Mouse (Mus musculus) brain, embryonic 18.5 days (tissue): Measurements from ENCODE around the gene Timmdc1.
"Not testable (repeated sequence)": the region's sequence is repeated elsewhere in the genome, so short reads cannot be mapped to it uniquely, and the experiment has no call there.

Source experiments
- DNase-seq: peaks from one replicate; pipeline ENCODE4 v3.0.0-alpha.2; 2012; ENCODE audit warnings: low read depth, low spot score

Gene Timmdc1

DNA sequence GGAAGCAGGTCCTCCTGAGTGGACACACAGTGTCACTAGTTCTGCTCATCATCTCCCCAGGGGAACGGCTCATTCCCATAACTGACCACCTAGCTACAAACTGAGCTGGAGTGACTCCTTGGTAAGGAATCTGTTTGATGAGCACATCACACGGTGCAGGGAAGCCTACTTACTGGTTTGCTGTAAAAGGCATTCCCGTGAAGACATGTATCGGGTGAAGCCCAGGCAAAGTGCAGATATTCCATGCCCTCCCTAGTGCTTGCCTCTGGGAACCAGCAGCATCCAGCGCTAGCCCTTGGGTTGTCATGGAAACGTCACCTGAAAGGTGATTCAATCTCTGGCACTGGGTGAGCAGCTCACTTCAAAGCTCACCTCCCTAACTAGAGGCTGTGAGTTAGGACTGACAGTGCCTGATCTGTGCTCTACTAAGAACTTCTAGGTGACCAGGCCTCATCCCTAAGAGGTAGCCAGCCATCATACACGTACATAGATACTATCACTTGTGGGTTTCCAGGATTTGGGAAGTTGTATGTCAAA lies 25.8 kb downstream of the Timmdc1 start:
- no peak for DNase-seq

DNA sequence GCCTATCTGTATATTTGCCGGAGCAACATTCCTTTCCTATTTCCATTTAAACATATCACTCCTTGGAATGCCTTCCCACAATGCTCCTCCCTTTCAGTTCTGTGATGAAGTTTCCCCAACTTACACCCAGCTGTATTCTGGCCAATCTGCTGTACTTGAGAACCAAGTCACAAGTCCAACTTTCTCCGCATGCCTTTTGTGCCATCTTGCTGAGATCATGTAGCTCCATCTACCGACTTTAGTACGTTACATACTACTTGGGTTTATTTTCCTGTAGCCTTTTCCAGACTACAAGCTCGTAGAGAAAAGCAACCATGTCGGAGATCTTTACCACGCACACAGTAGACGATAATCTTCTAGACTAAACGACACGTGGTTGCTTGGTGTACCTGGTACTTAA lies 28.6 kb downstream of the Timmdc1 start:
- DNase-seq = no peak

- DNase-seq = no peak
Measured at GRCm38 (mm10) chr16:38492551-38492950, 29.9 kb downstream of the Timmdc1 start.

- no peak for DNase-seq
Measured at GRCm38 (mm10) chr16:38483582-38484309, 38.7 kb downstream of the Timmdc1 start.

- DNase-seq = no peak
Measured at GRCm38 (mm10) chr16:38482780-38483562, 39.5 kb downstream of the Timmdc1 start.

GRCm38 (mm10) chr16:38481327-38481726 lies 41.1 kb downstream of the Timmdc1 start:
- no peak for DNase-seq

- DNase-seq = no peak
Measured at GRCm38 (mm10) chr16:38478296-38478695, 44.2 kb downstream of the Timmdc1 start.

GRCm38 (mm10) chr16:38477241-38477608 lies 45.2 kb downstream of the Timmdc1 start:
- DNase-seq = not testable (repeated sequence)

DNA sequence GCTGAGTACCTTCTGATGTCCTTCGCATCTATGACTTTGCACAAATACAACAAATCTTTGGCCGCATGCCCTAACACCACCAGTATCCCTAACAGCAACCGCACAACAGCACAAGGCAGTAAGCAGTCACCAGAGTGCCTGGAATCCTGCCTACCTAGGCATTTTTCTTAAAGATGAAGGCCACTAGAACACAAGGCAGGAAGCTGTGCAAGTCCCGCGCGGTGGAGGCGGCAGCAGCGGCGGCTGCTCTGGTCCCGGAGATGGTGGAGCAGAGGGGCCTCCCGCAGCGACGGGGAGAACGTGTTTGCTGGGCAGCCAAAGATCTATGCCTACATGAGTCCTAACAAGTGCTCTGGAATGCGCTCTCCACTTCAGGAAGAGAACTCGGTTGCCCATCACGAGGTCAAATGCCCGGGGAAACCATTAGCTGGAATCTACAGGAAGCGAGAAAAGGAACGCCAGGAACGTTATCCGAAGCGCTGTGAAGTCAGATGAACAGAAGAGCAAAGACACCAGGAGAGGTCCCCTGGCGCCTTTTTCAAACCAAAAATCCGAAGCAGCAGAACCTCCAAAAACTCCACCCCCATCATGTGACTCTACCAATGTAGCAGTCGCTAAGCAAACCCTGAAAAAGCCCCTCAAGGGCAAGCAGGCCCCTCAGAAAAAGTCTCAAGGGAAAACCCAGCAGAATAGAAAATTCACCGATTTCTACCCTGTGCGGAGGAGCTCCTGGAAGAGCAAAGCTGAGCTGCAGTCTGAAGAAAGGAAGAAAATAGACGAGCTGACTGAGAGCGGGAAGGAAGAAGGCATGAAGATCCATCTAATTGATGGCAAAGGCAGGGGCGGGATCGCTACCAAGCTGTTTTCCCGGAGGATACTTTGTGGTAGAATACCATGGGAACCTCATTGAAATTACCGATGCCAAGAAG lies 45.9 kb downstream of the Timmdc1 start:
- no peak for DNase-seq

- no peak for DNase-seq
Measured at GRCm38 (mm10) chr16:38475681-38476311, 46.7 kb downstream of the Timmdc1 start.

GRCm38 (mm10) chr16:38474677-38475286 lies 47.7 kb downstream of the Timmdc1 start:
- DNase-seq = no peak

DNA sequence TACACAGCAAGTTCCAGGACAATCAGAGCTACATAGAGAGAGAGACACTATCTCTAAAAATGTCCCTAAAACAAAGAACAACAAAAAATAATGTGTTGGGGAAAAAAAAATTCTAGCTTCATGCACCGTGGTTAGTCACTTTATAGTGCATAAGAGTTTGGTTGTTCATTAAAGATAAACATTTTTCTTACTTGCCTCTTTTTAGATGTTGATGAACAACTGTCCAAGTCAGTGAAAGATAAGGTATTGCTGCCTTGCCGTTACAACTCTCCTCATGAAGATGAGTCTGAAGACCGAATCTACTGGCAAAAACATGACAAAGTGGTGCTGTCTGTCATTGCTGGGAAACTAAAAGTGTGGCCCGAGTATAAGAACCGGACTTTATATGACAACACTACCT lies 48.8 kb downstream of the Timmdc1 start:
- DNase-seq = no peak

DNA sequence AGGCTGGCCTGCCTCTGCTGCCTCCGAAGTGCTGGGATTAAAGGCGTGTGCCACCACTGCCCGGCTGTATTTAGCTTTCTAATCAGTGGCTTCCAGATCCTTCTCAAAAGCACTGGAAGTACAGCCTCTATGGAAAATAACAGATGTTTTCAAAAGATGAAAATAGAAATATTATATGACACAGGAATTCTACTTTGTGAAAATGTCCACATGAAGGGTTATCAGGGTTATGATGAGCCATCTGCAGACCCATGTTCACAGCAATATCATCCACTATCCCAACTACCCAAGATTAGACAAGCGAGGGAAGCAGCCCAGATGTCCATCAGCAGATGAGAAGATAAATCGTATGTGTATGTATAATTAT lies 50.0 kb downstream of the Timmdc1 start:
- DNase-seq = no peak

DNA sequence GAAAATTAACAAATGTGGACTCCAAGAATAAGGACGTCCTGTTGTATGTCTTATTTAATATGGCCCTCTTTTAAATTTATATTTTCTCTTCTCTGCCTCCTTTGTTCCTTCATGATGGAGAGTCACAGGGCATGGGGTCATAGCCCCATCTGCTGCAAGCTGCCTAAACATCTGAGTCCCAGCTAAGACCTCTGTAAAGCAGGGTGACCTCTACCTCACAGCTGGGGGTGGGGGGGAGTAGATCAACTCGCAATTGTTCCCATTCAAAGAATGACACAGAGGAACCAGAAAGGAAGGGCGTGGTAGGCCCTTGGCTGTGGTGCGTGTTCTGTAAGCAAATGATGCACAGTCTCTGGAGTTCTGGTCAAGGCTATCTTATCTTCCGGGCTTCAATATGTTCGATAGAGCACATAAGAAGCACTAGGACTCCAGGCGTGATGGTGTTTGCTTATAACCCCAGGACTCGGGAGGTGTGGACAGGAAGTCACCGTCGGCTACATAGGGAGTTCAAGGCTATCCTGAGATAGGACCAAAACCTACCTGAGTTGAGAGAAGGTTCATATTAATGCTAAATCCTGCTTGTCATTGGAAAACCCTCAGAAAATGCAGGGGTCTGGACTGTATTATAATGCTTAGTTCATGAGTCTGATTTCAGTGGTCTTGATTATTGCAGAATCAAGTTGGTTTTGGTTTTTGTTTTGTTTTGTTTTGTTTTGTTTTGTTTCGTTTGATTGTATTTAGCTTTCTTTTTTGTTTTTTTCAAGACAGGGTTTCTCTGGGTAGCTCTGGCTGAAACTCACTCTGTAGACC lies 50.6 kb downstream of the Timmdc1 start:
- DNase-seq = no peak

DNA sequence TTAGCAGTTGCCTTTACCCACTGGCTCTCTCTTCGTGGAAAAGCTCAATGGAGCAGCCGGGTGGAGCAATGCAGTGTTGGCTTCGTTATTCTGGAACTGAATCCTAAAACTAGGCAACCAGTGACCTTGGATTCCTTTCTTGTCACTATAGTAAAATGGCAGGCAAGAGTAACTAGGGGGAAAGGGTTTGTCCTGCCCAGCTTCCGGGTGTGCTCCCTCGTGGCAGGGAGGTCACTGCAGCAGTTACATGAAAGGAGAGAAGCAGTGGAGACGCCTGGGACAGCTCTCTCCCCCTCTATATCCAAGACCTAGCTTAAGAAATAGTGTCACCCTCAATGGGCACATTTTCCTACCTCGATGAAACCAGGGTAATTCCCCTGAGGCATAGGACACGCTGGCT lies 53.0 kb downstream of the Timmdc1 start:
- DNase-seq = no peak

GRCm38 (mm10) chr16:38468706-38469018 lies 53.8 kb downstream of the Timmdc1 start:
- DNase-seq = no peak

GRCm38 (mm10) chr16:38467917-38468705 lies 54.4 kb downstream of the Timmdc1 start:
- no peak for DNase-seq

GRCm38 (mm10) chr16:38467091-38467916 lies 55.2 kb downstream of the Timmdc1 start:
- no peak for DNase-seq

- DNase-seq = no peak
Measured at GRCm38 (mm10) chr16:38466089-38466488, 56.4 kb downstream of the Timmdc1 start.
